Comparison of ENCODE assay signal across 9 mouse cellular contexts in genomic region chr11:3456354-3456753, GRCm38 (mm10). TPM values are rescaled to one million over a fixed set of nuclear protein-coding genes. Genes with fewer than 3 reads are reported as not detected.
DNase-seq lines count a peak whose midpoint lies in the region; ATAC-seq and TF ChIP-seq lines count a peak whose summit lies in the region.
"Had no signal": no experiment of that assay in that cellular context is flagged by ENCODE, and none has a peak within 500 bp of the region (broad histone marks: within the 10 kb centered on the region; RNA-seq: fewer than 3 reads in every experiment).

No protein-coding gene starts in this region.

- H3K4me2 ChIP-seq in forebrain, embryonic 11.5 days (ENCODE audit: low read depth, low read length, severe bottlenecking) = no peak overlapping the region
- no peak overlapping the region for H3K4me2 ChIP-seq in forebrain, embryonic 16.5 days (ENCODE audit: low read length)
- H3K4me2 ChIP-seq: limb, embryonic 15.5 days had no signal

- peak; percentile 53 for TF ChIP-seq CTCF in C2C12 (IDR thresholded peaks at IDR 0.05; ENCODE audit: control insufficient read depth, insufficient read depth, insufficient read length)

- no peaks in the 10 kb centered on the region for H3K9me3 ChIP-seq in forebrain, embryonic 11.5 days (ENCODE audit: control insufficient read depth, low read length)
- H3K9me3 ChIP-seq in forebrain, embryonic 16.5 days (ENCODE audit: control insufficient read depth, low read length) = no peaks in the 10 kb centered on the region
- H3K9me3 ChIP-seq: limb, embryonic 15.5 days had no signal

- DNase-seq in forebrain, embryonic 11.5 days (ENCODE audit: low spot score) = peak; percentile 82
- peak; percentile 82 for DNase-seq in brain, adult 2 months (ENCODE audit: low read depth, low spot score)
- peak; percentile 59 to 71 for DNase-seq in frontal cortex, postnatal 14 days (ENCODE audit: low spot score in 2 of 2)
- DNase-seq in layer of hippocampus, adult 11-12 months (ENCODE audit: low spot score) = peak; percentile 83
- peak; percentile 63 for DNase-seq in lung, postnatal 25 days (ENCODE audit: low spot score)
- peak; percentile 25 to 64 for DNase-seq in spleen, postnatal 14 days (ENCODE audit: low spot score in 2 of 2)

- WGBS in forebrain, embryonic 11.5 days = 29% methylated on average over 1 of the region's 1 CpGs
- 33% methylated on average over 1 of the region's 1 CpGs for WGBS in forebrain, embryonic 16.5 days

- no peak overlapping the region for H3K27ac ChIP-seq in forebrain, embryonic 11.5 days (ENCODE audit: low read depth, low read length)
- no peak overlapping the region for H3K27ac ChIP-seq in forebrain, embryonic 16.5 days (ENCODE audit: low read length)
- H3K27ac ChIP-seq: limb, embryonic 15.5 days had no signal

- peaks cover 25% of the 10 kb centered on the region for H3K79me2 ChIP-seq in C2C12 (ENCODE audit: control insufficient read depth, insufficient read depth)

- H3K27me3 ChIP-seq in forebrain, embryonic 11.5 days (ENCODE audit: control insufficient read depth, insufficient read depth, low read length) = no peaks in the 10 kb centered on the region
- no peaks in the 10 kb centered on the region for H3K27me3 ChIP-seq in forebrain, embryonic 16.5 days (replicated peaks; ENCODE audit: control insufficient read depth, insufficient read depth, low read length)
- H3K27me3 ChIP-seq in C2C12 (ENCODE audit: control insufficient read depth, insufficient read depth, insufficient read length) = no peaks in the 10 kb centered on the region
- H3K27me3 ChIP-seq: limb, embryonic 15.5 days had no signal

- H3K4me3 ChIP-seq in forebrain, embryonic 11.5 days (ENCODE audit: low read depth, low read length) = no peak overlapping the region
- H3K4me3 ChIP-seq in forebrain, embryonic 16.5 days (replicated peaks; ENCODE audit: low read length) = no peak overlapping the region
- H3K4me3 ChIP-seq in C2C12 (ENCODE audit: insufficient read depth, poor library complexity, severe bottlenecking) = no peak overlapping the region
- H3K4me3 ChIP-seq: limb, embryonic 15.5 days had no signal

- no peak overlapping the region for H3K9ac ChIP-seq in forebrain, embryonic 11.5 days (ENCODE audit: low read length)
- H3K9ac ChIP-seq in forebrain, embryonic 16.5 days (replicated peaks; ENCODE audit: low read depth, low read length) = no peak overlapping the region
- H3K9ac ChIP-seq: limb, embryonic 15.5 days had no signal

- no peaks in the 10 kb centered on the region; the same call in 1 of the 2 replicates for H3K36me3 ChIP-seq in forebrain, embryonic 11.5 days (ENCODE audit: control insufficient read depth, insufficient read depth, low read length)
- H3K36me3 ChIP-seq in forebrain, embryonic 16.5 days (ENCODE audit: control insufficient read depth, insufficient read depth) = no peaks in the 10 kb centered on the region
- no peaks in the 10 kb centered on the region for H3K36me3 ChIP-seq in C2C12 (ENCODE audit: control insufficient read depth, insufficient read depth)

- no peak for ATAC-seq in forebrain, embryonic 11.5 days (replicated peaks; ENCODE audit: low FRiP score)
- no peak for ATAC-seq in forebrain, embryonic 16.5 days

- H3K79me3 ChIP-seq in C2C12 (ENCODE audit: low read depth) = peaks cover 14% of the 10 kb centered on the region

- H3ac ChIP-seq in C2C12 (ENCODE audit: control insufficient read depth, insufficient read length, low read depth) = no peak overlapping the region

- H3K4me1 ChIP-seq in forebrain, embryonic 11.5 days (replicated peaks; ENCODE audit: control insufficient read depth, insufficient read depth, low read length) = no peaks in the 10 kb centered on the region
- peaks cover 12% of the 10 kb centered on the region for H3K4me1 ChIP-seq in forebrain, embryonic 16.5 days (replicated peaks; ENCODE audit: control insufficient read depth, insufficient read depth, low read length)

TF ChIP-seq in C2C12, 6 proteins besides CTCF, POLR2A, EP300 and RAD21:
- TF ChIP-seq MYOG (IDR thresholded peaks at IDR 0.05; ENCODE audit: control insufficient read depth, extremely low read depth, insufficient read length) = no peak
- TF ChIP-seq FOSL1 (IDR thresholded peaks at IDR 0.05; ENCODE audit: insufficient read depth, low read length, poor library complexity, severe bottlenecking) = no peak
- TF ChIP-seq USF1 (IDR thresholded peaks at IDR 0.05; ENCODE audit: low read depth) = no peak
TF ChIP-seq in C2C12: peak in this region for 0.

RNA-seq across cellular contexts. Expression of gene Rnf185, which starts 4.2 kb away (rescaled TPM):
- 45.9 and 47.5 TPM in 2 replicates for polyA plus RNA-seq in forebrain, embryonic 11.5 days (2014; fragmentation: Nextera tagmentation; extraction: Ambion mirVana)
- polyA plus RNA-seq in forebrain, embryonic 16.5 days (2015; fragmentation: Nextera tagmentation; extraction: Ambion mirVana) = 42.6 and 43.2 TPM in 2 replicates
- polyA plus RNA-seq in C2C12 (2012; fragmentation: generic; extraction: Trizol) = 18.9 TPM

RNA-seq across cellular contexts. Expression of gene Pla2g3, which starts 31.7 kb away (rescaled TPM):
- 0.45 and 0.92 TPM in 2 replicates for polyA plus RNA-seq in forebrain, embryonic 11.5 days (2014; fragmentation: Nextera tagmentation; extraction: Ambion mirVana)
- 0.89 and 1.0 TPM in 2 replicates for polyA plus RNA-seq in forebrain, embryonic 16.5 days (2015; fragmentation: Nextera tagmentation; extraction: Ambion mirVana)
- 0.21 TPM for polyA plus RNA-seq in C2C12 (2012; fragmentation: generic; extraction: Trizol)

RNA-seq across cellular contexts. Expression of gene Limk2, which starts 47.4 kb away (rescaled TPM):
- polyA plus RNA-seq in forebrain, embryonic 11.5 days (2014; fragmentation: Nextera tagmentation; extraction: Ambion mirVana) = 51.8 and 63.9 TPM in 2 replicates
- 110 and 127 TPM in 2 replicates for polyA plus RNA-seq in forebrain, embryonic 16.5 days (2015; fragmentation: Nextera tagmentation; extraction: Ambion mirVana)
- polyA plus RNA-seq in C2C12 (2012; fragmentation: generic; extraction: Trizol) = 21.6 TPM

RNA-seq across cellular contexts. Expression of gene Inpp5j, which starts 48.3 kb away (rescaled TPM):
- 0.31 and 0.47 TPM in 2 replicates for polyA plus RNA-seq in forebrain, embryonic 11.5 days (2014; fragmentation: Nextera tagmentation; extraction: Ambion mirVana)
- polyA plus RNA-seq in forebrain, embryonic 16.5 days (2015; fragmentation: Nextera tagmentation; extraction: Ambion mirVana) = 2.9 and 4.9 TPM in 2 replicates
- 0.09 TPM for polyA plus RNA-seq in C2C12 (2012; fragmentation: generic; extraction: Trizol)

RNA-seq across cellular contexts. Expression of gene Selenom, which starts 58.1 kb away (rescaled TPM):
- polyA plus RNA-seq in forebrain, embryonic 11.5 days (2014; fragmentation: Nextera tagmentation; extraction: Ambion mirVana) = 47.3 and 54.1 TPM in 2 replicates
- 39.5 and 52.0 TPM in 2 replicates for polyA plus RNA-seq in forebrain, embryonic 16.5 days (2015; fragmentation: Nextera tagmentation; extraction: Ambion mirVana)
- polyA plus RNA-seq in C2C12 (2012; fragmentation: generic; extraction: Trizol) = 77.0 TPM
